Mouse (Mus musculus) olfactory bulb, adult 2 months (tissue): ENCODE measurements around the gene Creb3. TPM values are rescaled to one million over a fixed set of nuclear protein-coding genes. Genes with fewer than 3 reads are reported as not detected.
A peak's percentile ranks its signal among the peaks of the same experiment; 100 is the strongest.

ENCODE experiments used
- H3K27ac ChIP-seq: fragments of 200-500 bp; 2 replicates; pipeline ENCODE4 v1.5.1; 2012; ENCODE audit warnings: low read depth, low read length; ENCODE audit not compliant: insufficient read depth
- H3K4me1 ChIP-seq: fragments of 200-500 bp; 2 replicates; pipeline ENCODE4 v1.6.1; 2012; ENCODE audit warnings: low read length; ENCODE audit not compliant: control insufficient read depth, insufficient read depth
- H3K4me3 ChIP-seq: fragments of 200-500 bp; 2 replicates; pipeline ENCODE4 v1.5.1; 2012; ENCODE audit warnings: mild to moderate bottlenecking, low read depth, low read length, moderate library complexity; ENCODE audit not compliant: insufficient read depth
- CTCF ChIP-seq: fragments of 200-500 bp; IDR thresholded peaks from 2 replicates; pipeline ENCODE4 v1.5.1; 2012; ENCODE audit warnings: low read depth, mild to moderate bottlenecking, low read length, moderate library complexity; ENCODE audit not compliant: insufficient read depth
- POLR2A ChIP-seq: fragments of 200-500 bp; IDR thresholded peaks from 2 replicates; pipeline ENCODE4 v1.6.1; 2012; ENCODE audit warnings: mild to moderate bottlenecking, low read depth, low read length, moderate library complexity; ENCODE audit not compliant: insufficient read depth
- WGBS: fragments of 180-500 bp; shearing (Covaris S2); methylation state at CpG from one replicate; pipeline ENCODE4 v1.1.7; 2018; 5-methylcytosine and 5-hydroxymethylcytosine counted together
- polyA plus RNA-seq: library from polyadenylated mRNA; stranded (reverse); fragments of >200 nt; gene quantifications from 2 replicates; pipeline ENCODE4 v1.2.4, GENCODE M21; 2012; ENCODE audit warnings: low replicate concordance; ENCODE audit not compliant: missing spikeins, insufficient read depth, insufficient read length

The Creb3 gene
- not detected in 2 replicates for polyA plus RNA-seq

DNA sequence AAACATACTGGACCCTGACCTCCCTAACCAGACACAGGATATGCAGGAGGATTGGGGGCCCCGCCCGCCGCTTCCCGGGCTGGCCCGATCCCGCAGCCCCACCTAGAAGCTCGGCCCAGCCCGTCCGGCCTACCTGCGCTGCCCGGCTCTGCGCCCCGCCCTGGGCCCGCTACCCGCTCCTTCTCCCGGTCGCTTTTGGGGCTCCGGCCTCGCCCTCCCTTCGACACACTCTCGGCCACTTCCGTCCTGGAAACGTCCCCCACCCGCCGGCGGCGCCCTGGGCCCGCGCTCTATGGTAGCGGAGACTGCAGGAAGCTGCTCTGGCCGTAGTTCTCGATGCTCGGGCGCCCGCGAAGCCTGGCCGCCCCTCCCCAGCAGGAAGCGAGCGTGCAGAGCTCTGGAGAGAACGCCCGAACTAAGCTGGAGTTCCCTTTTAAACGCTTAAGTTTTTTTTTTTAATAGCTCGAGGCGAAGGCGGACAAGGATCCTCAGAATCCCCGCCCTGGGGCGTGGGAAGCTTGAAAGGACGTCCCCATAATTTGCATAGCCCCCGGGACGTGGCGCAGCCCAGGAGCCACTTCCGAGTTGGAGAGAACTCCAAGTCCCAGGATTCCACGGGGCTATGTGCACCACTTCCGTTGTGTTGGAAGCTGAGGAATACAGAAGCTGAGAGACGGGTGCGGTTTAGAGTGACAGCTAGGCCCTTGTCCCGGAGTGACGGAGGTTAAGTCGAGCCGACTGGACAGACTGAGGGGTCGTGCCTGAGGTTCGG, at the start of gene Creb3, which contains the start of gene Tln1:
TSS of gene Creb3 (plus strand) at position 336 of the 772 bp plus-strand sequence.
TSS of gene Tln1 (minus strand) at position 695 of the 772 bp plus-strand sequence.
- H3K4me3 ChIP-seq = peak within 1 kb of the TSS; percentile 89
- under 1% methylated on average over 62 of the region's 62 CpGs for WGBS
- TF ChIP-seq POLR2A = peak; percentile 60
- no peak; the same call in 1 of the 2 replicates for TF ChIP-seq CTCF
- peaks cover 33% of the 10 kb centered on the region for H3K4me1 ChIP-seq
- H3K27ac ChIP-seq = peak within 1 kb of the TSS; percentile 79

DNA sequence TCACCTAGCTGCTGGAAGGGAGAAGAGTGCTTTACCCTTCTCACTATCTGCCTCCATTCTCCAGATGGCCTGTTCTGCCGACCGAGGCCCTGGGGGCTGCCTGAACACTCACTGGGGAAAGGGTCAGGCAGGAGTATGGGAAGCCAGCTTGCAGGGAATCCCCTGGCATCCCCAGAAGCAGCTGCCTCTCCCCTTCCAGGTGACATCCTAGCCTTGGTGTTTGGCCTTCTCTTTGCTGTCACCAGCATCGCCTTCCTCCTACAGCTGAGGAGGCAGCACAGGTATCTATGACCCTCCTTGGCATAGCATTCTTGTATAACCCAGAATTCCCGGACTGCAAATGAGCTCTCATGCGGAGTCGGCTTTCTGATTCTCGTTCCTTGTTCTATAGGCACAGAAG, 49.5 kb upstream of the Creb3 start:
- no peak for TF ChIP-seq CTCF
- no peak for TF ChIP-seq POLR2A
- Histone ChIP-seq H3K4me1 (peaks cover 10% of the 10 kb centered on the region), H3K27ac (no peak overlapping the region), H3K4me3 (no peak overlapping the region)
- 83% methylated on average over 7 of the region's 7 CpGs for WGBS

DNA sequence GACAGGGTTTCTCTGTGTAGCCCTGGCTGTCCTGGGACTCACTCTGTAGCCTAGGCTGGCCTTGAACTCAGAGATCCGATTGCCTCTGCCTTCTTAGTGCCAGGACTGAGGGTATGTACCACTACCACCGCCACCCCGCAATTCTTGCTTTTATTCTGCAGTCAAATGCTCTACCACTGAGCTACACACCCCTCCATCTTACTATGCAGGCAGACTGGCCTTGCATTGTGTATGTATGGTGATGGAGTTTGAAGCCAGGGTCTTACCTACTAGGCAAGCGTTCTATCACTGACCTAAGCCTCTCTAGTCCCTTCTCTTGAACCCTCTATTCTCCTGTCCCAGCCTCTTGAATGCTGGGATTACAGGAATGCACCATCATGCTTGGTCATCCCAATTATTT, 48.8 kb upstream of the Creb3 start:
- 91% methylated on average over 4 of the region's 4 CpGs for WGBS
- Histone ChIP-seq H3K4me1 (peaks cover 8% of the 10 kb centered on the region), H3K4me3 (no peak overlapping the region), H3K27ac (no peak overlapping the region)
- TF ChIP-seq POLR2A = no peak
- TF ChIP-seq CTCF = no peak

DNA sequence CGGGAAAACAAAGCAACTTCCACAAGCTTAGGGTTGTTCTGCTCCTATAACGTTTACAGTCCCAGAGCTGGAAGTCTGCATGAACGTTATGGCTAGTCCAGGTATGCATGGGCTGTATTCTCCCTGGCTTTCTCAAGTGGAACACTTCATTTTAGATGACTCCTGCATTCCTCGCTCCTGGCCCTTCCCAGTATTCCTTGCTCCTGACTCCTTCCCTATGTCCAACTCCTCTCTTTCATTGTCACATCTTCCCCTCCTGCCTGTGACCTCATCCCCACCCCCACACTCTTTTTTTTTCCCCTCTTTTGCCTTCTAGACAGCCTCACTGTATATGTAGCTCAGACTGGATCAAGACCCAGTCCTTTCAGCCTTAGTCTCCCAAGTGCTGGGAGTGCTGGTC, 48.3 kb upstream of the Creb3 start:
- peaks cover 3% of the 10 kb centered on the region for H3K4me1 ChIP-seq
- H3K27ac ChIP-seq = no peak overlapping the region
- no peak for TF ChIP-seq POLR2A
- no peak for TF ChIP-seq CTCF
- WGBS = 86% methylated on average over 4 of the region's 4 CpGs
- no peak overlapping the region for H3K4me3 ChIP-seq

DNA sequence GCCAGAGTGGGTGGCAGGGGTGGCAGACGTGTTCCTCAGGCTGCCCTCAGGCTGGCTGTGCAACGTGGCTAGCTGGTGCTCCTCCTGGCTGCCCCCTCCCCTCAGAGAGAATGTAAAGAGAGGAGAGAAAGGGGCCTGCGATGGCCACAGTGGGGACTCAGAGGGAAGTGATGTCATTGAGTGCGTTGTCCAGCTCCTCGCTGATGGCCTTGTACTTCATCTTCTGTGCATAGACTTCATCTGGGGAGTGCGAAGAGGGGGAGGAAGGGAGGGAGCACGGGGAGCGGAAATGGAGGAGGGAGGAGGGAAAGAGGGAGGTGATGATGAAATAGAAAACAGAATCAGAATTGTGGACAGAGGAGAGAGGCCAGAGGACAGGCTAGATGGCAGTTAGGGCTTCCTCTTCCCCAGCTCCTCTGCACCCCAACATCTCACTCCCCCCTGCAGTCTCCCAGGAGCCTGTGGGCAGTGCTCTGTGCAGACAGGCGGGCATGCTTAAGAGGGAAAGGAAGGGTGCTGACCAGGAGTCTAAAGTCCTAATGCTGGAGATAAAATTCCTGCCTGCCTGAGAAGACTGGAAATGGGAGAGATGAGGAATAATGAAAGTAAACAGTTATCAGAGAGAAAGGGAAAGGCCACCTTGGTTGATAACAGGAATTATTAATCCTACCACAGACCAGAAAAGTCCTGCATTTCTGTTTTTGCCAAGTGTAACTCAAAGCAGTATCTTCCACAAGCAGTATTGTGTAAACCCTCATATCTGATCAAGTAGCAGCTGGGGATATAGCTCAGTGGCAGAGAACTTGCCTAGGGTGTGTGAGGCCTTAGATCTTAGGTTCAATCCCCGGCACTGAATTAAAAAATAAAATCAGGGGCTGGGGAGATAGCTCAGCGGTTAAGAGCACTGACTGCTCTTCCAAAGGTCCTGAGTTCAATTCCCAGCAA, 46.1 kb upstream of the Creb3 start:
- 79% methylated on average over 11 of the region's 11 CpGs for WGBS
- TF ChIP-seq CTCF (no peak), POLR2A (no peak)
- Histone ChIP-seq H3K27ac (no peak overlapping the region), H3K4me3 (no peak overlapping the region), H3K4me1 (peaks cover 10% of the 10 kb centered on the region)

DNA sequence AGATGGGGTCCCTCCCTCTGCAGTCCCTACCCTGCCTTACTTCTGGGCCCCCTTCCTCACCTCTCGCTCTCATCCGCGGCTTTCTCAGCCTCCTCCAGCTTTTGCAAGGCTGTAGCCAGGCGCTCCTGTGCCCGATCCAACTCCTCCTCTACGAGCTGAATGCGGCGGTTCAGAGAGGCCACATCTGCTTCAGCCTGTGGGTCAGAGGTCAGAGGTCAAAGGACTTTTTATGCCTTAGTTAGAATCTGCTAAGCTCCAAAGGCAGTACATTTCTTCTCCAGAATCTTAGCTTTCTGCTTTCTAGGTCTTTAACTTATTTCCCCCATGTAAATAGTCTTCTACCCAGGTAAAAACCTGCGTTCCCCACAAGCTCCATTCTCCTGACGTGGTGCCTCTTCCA, 42.6 kb upstream of the Creb3 start:
- TF ChIP-seq CTCF (no peak), POLR2A (no peak)
- no peak overlapping the region for H3K27ac ChIP-seq
- 31% methylated on average over 10 of the region's 10 CpGs for WGBS
- peaks cover 38% of the 10 kb centered on the region for H3K4me1 ChIP-seq
- H3K4me3 ChIP-seq = no peak overlapping the region

DNA sequence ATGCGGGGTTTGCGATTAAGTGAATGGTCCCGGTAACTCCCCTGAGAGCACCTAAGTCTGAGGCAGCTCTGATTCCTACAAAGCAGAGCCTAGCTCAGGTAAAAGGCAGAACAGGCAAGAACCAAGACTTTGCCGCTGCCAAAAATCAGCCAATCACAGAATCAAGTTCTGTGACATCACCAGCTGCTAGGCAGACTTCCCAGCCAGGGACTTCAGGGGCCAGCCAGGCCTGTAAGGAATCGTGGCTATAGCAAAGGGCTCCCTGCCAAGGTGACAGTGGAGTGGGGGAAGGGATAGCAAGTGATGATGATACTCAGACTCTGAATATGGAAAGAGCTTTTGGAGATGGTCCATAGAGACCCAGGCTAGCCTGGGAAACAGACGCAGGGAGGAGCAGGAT, 42.2 kb upstream of the Creb3 start:
- Histone ChIP-seq H3K4me3 (no peak overlapping the region), H3K27ac (no peak overlapping the region), H3K4me1 (peaks cover 38% of the 10 kb centered on the region)
- 23% methylated on average over 6 of the region's 6 CpGs for WGBS
- TF ChIP-seq CTCF (no peak), POLR2A (no peak)

DNA sequence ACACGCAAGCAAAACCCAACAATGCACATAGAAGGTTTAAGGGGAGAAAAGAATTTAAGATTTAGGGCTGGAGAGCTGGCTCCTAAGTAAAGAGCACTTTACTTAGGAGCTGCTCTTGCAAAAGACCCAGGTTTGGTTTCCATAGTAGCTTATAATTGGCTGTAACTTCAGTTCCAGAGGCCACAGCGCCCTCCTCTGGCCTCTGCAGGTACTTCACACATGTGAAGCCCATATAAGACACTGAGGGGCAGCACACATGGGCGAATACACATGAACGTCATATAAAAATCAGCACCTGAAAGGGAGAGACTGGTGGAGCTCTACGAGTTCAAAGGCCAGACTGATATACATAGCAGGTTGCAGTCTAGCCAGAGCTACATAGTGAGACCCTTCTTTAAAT, 34.3 kb upstream of the Creb3 start:
- peaks cover 11% of the 10 kb centered on the region for H3K4me1 ChIP-seq
- WGBS = 71% methylated on average over 5 of the region's 5 CpGs
- no peak overlapping the region for H3K4me3 ChIP-seq
- no peak overlapping the region for H3K27ac ChIP-seq
- TF ChIP-seq POLR2A (no peak), CTCF (no peak)
